Mouse (Mus musculus) frontal cortex, postnatal 10 days (tissue): ENCODE measurements around the gene Odf4.
A peak's percentile ranks its signal among the peaks of the same experiment; 100 is the strongest.
"Not testable (repeated sequence)": the region's sequence is repeated elsewhere in the genome, so short reads cannot be mapped to it uniquely, and the experiment has no call there.

ENCODE experiments used
- DNase-seq, 2 experiments: peaks; one replicate each; pipeline ENCODE4 v3.0.0; 2022; ENCODE audit warnings: low spot score in 2 of 2, mixed read lengths in 1 of 2

The Odf4 gene

DNA sequence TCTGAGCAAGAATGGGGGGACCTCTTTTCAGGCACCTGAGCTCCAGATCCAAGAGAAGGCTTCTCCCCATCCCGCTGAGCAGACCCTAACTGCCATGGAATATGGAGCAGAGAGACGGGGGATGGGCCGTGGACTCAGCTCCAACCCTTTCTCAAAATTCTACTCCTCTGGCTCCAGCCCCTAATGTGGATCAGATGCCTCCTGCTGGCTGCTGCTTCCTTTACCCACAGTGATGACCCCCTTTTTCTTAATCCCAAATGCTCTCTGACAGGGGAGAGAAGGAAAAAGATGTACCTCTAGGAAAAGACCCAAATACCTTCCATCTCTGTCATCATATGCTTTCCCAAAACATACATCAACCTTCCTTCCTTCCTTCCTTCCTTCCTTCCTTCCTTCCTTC lies at the start of gene Odf4:
Gene Odf4 (minus strand): TSS at position 101 of the 400 bp plus-strand sequence.
- no peak for DNase-seq

DNA sequence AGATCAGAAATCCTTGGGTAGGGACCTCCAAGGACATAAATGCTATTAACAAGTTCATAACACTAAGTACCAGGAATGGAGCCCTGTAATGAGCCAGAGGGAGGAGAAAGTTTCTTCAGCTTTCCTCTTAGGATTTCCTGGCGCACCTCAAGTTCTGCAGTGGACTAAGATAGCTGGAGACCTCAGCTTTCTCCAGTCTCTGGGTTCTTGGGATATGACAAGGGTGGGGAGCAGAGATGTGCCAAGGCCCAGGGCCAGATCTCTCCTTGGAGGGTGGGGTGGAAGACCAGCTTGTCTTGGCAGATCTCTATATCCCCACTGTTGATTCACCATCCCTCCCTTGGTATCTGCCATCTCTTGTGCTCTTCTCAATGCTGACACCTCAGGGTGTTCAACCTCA lies 48.7 kb upstream of the Odf4 start:
- DNase-seq = no peak

DNA sequence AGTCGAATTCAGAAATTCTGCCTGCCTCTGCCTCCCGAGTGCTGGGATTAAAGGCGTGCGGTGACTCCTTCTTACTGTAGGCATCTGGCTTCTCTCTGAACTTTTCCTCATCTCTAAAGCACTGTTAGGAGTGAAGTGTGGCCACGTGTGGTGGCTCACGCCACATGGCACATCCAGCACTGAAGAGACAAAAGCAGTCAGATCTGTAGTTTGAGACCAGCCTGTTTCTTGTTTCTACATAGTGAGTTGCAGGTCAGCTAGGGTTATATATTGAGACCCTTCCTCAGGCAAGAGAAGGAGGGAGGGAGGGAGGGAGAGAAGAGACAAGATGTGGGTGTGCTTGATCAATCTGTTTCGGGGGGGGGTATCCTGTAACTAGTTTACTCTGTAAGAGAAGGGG lies 48.2 kb upstream of the Odf4 start, which contains the start of gene Rangrf:
Gene Rangrf (minus strand): TSS at position 101 of the 400 bp plus-strand sequence.
- no peak for DNase-seq

DNA sequence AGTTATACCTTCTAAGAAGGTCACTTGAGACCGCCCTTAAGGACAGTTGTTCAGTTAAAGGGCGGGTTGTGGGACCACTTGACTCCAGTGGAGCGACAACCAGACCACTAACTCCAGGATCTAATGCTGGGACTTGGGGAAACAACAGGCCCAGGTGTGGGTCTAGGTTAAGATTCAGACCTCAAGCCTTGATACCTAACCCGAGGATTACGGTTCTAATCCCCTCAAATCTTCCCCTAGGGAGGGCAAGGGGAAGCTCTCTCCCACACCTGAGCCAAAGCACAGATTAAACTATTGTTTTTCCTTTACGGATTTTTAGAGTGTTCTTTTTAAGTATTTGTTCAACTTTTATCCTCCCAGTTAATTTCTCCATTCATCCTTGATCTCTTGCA lies 47.2 kb upstream of the Odf4 start:
- DNase-seq = no peak

DNA sequence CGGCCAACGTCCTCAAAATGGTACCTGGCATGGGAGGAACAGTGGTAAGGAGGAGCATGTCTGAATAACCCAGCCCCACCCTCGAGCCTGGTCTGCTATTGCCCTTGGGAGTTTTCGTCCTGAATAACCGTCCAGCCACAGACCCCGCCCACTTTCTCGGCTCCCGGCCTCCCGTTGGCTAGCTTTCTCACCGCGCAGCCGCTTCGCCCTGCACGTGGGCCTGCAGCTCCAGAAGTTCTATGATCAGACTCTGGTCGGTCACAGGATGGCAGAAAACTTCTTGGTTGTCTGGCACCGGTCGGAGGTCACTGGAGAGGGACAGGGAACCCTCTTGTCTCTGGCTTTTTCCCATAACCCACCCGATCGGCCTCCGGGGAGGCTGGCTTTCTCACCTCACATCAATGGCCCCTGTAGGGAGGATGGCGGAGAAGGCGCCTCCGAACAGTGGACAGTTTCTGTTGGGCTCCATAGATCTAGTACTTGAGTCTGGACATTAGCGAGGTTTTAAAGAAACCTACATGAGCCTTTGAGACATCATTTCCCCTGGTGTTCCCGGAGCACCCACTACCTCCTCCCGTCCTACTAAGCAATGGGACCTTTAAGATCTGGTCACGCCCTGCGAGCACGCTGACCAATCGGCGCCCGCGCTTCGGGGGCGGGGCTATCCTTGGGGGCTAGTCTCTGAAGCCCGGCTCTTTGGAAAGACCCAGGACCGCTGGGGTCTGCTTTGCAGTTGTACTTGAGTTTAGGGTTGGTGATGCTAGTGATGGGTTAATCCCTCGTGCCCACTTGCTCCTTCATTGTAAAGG lies 46.6 kb upstream of the Odf4 start:
- peak; percentile 54 to 72 for DNase-seq

DNA sequence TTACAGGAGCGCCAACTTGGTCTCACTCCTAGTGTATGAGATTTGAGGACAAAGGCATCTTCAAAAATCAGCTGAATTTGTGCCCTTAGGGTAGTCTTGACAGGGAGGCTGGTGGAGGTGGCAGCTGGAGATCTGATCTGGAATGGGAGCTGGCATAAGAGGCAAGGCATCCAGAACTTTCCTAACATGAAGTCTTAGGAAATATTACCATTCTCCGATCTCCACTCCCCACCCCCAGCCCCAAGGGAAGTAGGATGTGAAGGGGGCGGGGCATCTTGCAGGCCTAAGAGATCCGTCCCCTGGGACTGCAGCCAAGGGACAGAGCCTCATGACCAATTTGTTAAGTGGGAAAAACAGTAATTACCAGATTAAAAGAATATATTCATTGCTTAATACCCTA lies 43.4 kb upstream of the Odf4 start:
- DNase-seq = no peak

DNA sequence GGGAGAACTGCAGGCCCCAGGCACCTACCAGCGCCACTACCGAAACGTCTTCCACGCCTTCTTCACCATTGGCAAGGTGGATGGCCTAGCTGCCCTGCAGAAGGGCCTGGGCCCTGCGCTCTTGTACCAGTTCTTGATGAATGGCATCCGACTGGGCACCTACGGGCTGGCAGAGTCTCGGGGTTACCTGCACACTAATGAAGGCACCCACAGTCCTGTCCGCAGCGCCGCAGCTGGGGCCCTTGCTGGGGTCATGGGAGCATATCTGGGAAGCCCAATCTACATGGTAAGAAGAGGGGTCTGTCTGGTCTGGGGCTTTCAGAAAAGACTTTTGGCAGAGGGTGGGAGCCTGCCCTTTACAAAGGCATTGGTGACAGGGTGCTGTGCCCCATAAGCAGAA lies 41.9 kb upstream of the Odf4 start:
- no peak for DNase-seq

DNA sequence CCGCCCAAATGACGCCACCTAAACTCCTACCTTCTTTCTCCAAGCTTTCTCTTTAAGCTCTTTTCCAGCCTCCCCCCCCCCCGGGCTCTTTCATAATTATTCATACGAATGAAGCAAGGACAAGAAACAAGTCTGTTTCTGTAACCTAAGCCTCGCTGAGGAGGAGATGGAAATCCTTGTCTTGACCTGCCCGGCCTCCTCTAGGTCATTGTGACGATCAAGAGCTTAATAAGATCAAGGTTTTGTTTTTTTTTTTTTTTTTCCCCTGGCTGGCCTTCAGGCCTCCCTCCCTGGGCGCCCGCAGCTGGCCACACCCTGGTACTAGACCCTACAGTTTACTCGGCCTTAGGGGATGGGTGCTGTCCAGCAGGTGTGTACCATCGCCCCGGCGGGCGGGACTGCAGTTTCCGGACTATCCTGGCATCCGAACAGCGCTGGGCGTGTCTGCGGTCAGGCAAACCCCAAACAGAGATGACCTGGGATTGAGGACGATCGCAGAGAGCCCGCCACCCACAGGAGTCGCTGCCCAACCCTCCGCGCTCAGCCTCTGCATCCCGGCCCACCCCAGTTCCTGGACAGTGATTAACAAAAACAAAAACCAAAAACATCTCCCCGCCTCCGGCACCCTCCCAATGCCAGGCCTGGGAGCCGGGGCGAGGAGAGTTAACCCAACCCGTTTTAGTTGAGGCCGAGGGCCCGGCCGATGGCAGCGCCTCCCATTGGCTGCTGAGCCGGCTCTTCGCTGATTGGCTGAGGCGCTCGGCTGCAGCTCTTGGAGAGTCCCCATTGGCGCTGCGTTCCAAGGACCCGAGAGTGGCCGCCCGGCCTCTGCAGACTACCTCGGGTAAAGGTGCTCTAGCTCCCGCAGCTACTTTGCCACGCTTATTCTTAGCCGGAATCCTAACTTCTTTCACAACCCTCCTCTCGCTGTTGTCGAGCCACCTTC lies 40.7 kb upstream of the Odf4 start, which contains the start of gene Slc25a35:
Gene Slc25a35 (plus strand): TSS at position 795 of the 946 bp plus-strand sequence.
- DNase-seq = peak; percentile 77 to 90

DNA sequence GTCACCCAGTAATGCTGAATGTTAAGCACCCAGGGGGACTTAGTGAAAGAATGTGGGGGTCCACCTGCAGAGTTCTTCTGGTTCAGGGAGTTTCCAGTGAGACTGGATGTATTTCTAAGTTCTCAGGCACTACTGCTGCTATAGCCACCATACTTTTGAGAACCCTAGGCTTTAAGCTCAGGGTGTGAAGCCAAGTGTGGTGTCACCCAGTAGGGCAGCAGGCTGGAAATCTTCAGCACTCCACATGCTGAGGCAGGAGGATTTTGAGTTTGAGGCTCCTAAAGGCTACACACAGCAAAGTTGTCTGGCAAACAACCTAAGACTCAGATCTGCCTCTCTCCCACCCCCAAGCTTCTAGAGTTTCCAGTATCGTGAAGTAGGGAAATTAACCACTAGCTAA lies 39.7 kb upstream of the Odf4 start:
- no peak for DNase-seq

DNA sequence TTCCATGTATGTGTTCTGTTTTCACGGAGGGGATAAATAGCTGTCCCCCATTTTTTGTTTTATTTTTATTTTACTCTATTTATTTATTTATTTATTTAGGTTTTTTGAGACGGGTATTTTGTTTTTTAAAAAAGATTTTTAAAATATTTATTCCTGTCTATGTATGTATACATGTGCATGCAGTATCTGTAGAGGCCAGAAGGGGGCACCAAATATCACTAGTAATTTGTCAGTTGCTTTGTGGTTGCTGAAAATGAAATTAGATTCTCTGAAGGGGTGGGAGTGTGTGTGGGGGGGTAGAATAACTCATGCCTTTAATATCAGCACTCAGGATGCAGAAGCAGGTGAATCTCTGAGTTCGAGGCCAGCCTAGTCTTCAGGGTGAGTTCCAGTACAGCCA lies 39.0 kb upstream of the Odf4 start:
- no peak for DNase-seq

DNA sequence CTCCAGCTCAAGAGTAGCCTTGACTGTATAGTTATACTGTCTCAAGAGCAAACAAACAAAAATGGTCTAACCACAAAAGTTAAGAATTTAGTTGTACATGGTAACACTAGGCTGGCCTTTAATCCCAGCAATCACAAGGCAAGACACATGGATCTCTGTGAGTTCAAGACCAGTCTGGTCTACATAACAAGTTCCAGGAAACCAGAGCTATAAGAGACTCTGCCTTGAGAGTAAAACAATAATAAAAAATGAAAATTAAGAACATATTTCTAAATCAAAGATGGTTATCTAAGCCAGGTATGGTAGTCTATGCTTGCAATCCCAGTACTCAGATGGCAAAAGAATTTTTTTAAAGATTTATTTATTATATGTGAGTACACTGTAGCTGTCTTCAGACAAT lies 38.2 kb upstream of the Odf4 start:
- no peak for DNase-seq

DNA sequence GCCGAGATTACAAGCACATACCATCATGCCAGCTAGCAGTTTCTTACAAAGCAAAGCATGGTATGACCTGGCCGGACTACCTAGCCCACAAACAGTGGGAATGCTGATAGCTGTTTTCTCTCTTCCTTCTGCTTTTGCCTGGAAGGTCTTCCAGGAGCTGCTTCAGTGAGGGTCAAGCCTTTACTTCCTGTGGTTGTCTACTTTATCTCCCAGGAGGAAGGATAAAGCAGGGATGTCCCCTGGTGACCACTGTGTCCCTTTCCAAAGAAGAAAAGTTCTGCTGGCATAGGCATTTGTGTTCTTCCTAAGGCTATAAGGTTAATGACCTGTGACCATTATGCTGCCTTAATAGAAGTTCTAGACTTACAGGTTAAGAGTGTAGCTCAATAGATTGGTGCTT lies 36.5 kb upstream of the Odf4 start:
- DNase-seq = no peak

DNA sequence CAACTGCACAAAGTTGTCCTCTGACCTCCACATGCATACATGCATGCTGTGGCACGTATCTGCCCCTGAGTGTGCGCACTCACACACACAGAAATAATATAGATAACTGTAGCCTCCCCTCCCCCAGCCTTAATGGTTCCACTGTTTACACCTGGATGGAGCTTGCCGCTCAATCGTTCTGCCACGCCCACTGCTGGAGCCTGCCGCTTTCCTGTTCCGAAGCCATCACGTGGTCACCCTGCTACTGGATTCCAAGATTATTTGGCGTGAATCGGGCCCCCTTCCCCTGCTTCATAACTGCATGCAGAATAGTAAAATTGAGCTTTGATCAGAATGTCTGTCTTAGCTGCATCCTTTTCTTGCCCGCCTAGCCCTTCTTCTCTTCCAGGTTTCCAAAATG lies 35.3 kb upstream of the Odf4 start:
- not testable (repeated sequence) for DNase-seq

DNA sequence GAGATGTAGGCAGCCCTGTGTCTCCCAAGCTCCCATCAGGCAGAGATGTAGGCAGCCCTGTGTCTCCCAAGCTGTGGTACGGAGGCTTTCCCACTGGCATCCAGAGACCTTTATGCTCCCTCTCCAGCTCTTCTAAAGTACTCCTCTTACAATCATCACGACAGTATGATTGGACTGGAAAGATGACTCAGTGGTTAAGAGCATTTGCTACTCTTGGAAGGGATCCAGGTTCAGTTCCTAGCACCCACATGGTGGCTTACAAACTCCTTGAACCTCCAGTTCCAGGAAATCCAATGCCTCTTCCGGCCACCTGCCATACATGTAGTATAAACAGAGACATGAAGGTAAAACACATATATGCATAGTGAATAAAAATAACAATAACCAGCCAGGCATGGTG lies 34.7 kb upstream of the Odf4 start:
- no peak for DNase-seq

DNA sequence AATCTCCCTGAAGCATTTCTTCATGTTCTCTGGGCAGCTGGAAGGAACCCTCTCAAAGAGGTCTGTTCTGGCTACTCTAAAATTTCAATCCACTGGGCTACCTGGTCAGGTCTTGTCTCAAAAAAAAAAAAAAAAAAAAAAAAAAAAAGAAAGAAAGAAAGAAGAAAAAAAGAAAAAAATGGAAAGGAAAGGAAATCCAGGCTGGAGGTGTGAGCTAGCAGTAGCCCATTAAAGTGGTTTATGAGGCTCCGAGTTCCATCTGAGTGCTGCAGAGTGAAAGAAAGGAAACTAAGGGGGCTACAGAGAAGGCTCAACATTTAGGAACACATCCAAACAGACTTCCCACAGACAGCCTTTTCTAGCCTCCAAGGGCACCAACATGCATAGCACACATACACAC lies 31.1 kb upstream of the Odf4 start:
- DNase-seq = no peak

DNA sequence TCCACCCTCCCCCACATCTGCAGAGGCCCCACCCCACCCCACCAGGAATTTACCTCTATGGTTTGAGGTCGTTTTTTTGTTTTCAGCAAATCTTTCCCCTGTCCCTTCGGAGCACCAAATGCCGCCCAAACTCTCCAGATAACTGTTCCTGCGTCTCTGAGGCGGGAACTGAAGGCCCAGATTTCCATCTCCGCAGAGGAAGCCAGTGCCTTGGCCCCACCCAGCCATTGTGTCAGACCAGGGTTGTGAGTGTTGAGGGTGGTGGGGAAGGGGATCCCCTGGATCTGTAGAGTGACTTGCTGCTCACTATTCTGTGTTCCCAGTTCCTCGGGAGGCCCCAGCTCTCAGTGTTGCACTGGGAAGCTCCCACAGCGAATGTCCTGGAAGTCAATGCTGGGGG lies 30.4 kb upstream of the Odf4 start, which contains the start of gene Arhgef15:
Gene Arhgef15 (minus strand): TSS at position 173 of the 400 bp plus-strand sequence.
- DNase-seq = no peak

DNA sequence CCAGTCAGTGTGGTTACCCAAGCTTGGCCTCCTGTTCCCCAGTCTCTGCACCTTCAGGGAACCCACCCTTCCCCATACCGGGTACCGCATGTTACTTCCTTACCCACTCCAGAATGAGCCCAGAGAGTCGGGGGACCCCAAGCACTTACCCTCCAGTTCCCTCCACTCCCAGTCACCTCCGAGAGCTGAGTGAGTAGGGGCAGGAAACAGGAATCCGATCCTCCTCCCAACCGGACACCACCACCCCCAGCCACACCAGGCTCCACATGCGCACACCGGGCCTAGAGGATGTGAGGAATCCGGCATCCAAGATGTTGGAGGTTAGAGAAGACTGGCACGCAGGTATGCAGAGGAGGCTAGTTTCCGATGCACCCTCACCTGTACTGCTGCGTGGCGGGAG lies 29.8 kb upstream of the Odf4 start:
- DNase-seq = no peak

DNA sequence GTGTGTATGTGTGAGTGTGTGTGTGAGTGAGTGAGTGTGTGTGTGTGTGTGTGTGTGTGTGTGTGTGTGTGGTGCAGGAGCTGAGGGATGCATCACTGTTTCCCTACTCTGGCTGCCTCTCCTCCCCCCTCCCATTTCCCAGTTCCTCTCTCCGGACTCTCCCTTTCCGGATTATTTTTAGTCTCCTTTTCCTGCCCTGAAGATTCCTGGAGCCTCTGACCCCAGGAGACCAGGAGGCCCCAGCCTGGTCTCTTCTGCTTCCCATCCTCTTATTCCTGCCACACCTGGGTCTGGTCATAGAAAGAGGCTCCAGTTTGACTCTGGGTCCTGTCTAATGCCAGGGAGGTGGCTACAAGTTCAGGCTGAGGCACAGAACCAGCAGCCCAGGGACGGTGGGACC lies 29.2 kb upstream of the Odf4 start:
- DNase-seq = no peak

DNA sequence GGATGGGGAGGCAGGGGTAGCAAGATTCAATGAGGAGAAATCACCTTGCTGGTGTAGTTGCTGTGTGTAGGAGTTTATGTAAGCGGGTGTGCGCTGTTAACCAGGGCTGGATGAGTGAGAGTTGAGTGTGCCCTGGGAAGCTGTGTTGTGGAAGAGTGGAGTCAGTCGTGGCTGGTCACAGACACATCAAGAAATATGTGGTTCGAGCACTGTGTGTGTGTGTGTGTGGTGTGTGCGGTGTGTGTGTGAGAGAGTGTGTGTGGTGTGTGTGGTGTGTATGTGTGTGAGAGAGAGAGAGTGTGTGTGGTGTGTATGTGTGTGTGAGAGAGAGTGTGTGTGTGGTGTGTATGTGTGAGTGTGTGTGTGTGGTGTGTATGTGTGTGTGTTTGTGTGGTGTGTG lies 28.6 kb upstream of the Odf4 start:
- no peak for DNase-seq

DNA sequence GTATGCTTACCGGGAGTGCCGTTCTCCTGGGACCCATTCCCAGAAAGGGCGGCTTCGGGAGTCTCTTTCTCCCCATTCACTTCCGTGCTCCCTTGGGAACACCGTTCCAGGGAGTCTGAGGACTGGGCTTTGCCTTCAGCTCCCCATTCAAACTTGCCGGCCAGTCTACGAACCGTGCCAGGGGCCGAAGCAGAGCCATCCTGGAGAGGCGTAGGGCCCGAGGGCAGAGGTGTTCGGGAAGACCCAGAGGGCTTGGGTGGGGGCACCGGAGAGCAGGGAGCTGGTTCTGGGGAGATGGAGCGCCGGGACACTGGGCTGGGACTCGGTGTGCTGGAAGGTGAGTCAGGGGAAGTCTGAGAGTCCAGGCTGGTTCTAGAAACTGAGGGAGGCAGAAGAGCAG lies 27.5 kb upstream of the Odf4 start:
- DNase-seq = no peak

DNA sequence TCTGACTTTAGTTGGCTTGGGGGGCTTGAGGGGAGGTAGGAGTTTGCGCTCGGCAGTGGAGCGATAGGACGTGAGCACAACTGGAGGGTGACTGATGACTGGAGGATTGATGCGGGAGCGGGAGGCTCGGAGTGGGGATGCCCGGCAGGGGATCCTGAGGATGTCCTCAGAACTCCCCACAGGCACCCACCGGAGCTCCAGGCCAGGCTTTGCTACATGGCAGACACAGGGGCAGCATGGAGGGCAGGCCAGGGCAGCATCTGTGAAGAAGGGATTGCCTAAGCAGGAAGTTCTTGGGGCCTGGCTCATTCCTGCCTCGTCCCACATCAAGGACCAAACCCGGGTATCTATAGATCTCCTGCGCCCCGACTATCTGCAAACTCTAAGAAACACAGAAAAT lies 27.0 kb upstream of the Odf4 start:
- DNase-seq = no peak

DNA sequence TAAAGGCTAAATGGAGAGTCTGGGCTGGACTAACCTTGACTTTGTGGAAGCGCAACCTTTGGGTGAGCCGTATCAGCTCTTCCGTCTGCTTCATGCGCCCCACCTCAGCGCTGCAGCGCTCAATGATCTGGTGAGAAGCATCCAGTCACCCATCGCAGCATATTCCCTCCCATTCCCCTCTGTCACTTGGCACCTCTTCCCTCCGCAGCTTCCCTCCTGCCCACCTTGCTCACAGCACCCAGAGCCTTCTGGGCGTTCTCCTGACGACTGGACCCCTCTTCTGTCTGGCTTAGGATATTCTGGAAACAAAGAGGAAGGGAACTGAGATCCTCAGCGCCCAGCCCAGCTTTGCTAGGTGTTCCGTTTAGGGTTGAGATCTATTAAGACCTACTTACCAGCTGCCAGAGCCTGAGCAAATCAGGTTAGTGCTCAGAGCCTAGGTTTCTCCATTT lies 20.7 kb upstream of the Odf4 start:
- no peak for DNase-seq
